Mouse (Mus musculus) cerebellum, adult 2 months (tissue): ENCODE data around the gene Hif1an.

Experiments used
- CTCF ChIP-seq: fragments of 200-500 bp; IDR thresholded peaks from 2 replicates; pipeline ENCODE4 v1.5.1; 2011; ENCODE audit warnings: low read depth, mild to moderate bottlenecking, control low read depth, low read length, moderate library complexity, borderline replicate concordance; ENCODE audit not compliant: insufficient read depth
- POLR2A ChIP-seq: fragments of 200-500 bp; IDR thresholded peaks from 2 replicates; pipeline ENCODE4 v1.6.1; 2011; ENCODE audit warnings: low read length, control low read depth, borderline replicate concordance; ENCODE audit not compliant: insufficient read depth

DNA sequence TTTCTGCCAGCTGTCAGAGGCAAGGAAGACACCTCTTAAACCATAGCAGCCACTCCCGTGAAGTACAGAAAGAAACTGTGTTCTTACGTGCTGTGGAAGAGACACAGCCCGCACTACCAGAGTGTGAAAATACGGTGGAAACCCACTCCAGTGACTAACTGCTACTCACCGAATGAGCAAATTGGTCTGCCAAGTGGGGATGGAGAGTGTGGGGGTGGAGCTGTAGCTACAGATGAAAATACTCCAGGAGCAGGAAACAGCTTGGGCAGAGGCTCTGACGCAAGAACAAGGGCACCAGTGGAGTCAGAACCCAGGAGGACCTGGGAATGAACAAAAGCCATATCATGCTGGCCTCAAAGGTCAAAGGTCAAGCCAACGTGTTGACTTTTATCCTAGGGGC is 55.5 kb downstream of the Hif1an start:
- no peak for TF ChIP-seq POLR2A
- no peak for TF ChIP-seq CTCF
